Mouse (Mus musculus): ENCODE measurements around the gene Cdc42ep4. TPM values are rescaled to one million over a fixed set of nuclear protein-coding genes. Genes with fewer than 3 reads are reported as not detected.

Cdc42ep4 gene
- polyA plus RNA-seq, 1 experiment, result 13.3 TPM

DNA sequence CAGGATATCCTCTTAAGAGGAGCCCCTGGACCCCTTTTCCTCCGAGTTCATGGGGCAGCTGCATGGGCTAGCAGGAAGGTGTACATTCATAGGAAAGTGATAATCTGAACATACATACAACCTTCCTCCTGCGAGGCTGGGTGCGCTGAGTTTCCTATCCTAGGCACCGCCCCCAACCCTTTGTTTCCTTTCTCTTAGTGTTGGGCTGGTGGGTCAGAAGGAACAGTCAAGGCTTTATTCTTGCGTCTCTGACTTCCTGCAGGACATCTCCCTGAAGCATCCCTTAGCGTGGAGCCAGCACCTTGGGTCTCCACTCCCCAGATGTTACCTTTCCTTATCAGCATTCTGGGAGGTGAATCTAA lies 28.0 kb upstream of the Cdc42ep4 start:
- Histone ChIP-seq H3K4me3 (no peak overlapping the region), H3K79me2 (ENCODE audit: control insufficient read depth, insufficient read depth) (no peaks in the 10 kb centered on the region), H3K27me3 (ENCODE audit: control insufficient read depth, insufficient read depth, insufficient read length) (no peaks in the 10 kb centered on the region), H3ac (ENCODE audit: control insufficient read depth, insufficient read length) (no peak overlapping the region), H3K4me2 (ENCODE audit: low read depth) (no peak overlapping the region), H3K36me3 (ENCODE audit: control insufficient read depth, insufficient read depth) (no peaks in the 10 kb centered on the region)
- TF ChIP-seq MYOD1 (IDR thresholded peaks at IDR 0.05; ENCODE audit: control insufficient read depth in 1 of 3, insufficient read length in 2 of 3, low read depth in 2 of 3) (no peak), USF1 (IDR thresholded peaks at IDR 0.05; ENCODE audit: low read depth) (no peak), MAX (IDR thresholded peaks at IDR 0.05; ENCODE audit: low read depth) (no peak), SRF (IDR thresholded peaks at IDR 0.05; ENCODE audit: control insufficient read depth, insufficient read length, low read depth) (no peak), CEBPB (IDR thresholded peaks at IDR 0.05; ENCODE audit: insufficient read depth, poor library complexity, severe bottlenecking) (no peak), POLR2A (IDR thresholded peaks at IDR 0.05; ENCODE audit: insufficient read length, low read depth) (no peak), TCF3 (IDR thresholded peaks at IDR 0.05; ENCODE audit: insufficient read length, low read depth) (no peak), REST (IDR thresholded peaks at IDR 0.05; ENCODE audit: insufficient read depth, insufficient read length) (no peak), E2F4 (IDR thresholded peaks at IDR 0.05; ENCODE audit: insufficient read depth) (no peak), POLR2AphosphoS2 (IDR thresholded peaks at IDR 0.05; ENCODE audit: insufficient read length, low read depth) (no peak), MYOG (IDR thresholded peaks at IDR 0.05; ENCODE audit: control insufficient read depth in 1 of 3, insufficient read depth in 1 of 3, insufficient read length in 2 of 3, low read depth in 2 of 3) (no peak), TCF12 (IDR thresholded peaks at IDR 0.05; ENCODE audit: insufficient read depth, poor library complexity, severe bottlenecking) (no peak)

GRCm38 (mm10) chr11:113778733-113779679 lies 27.3 kb upstream of the Cdc42ep4 start:
- Histone ChIP-seq H3K4me3 (no peak overlapping the region), H3K4me2 (ENCODE audit: low read depth) (no peak overlapping the region), H3K36me3 (ENCODE audit: control insufficient read depth, insufficient read depth) (no peaks in the 10 kb centered on the region), H3K27me3 (ENCODE audit: control insufficient read depth, insufficient read depth, insufficient read length) (no peaks in the 10 kb centered on the region), H3ac (ENCODE audit: control insufficient read depth, insufficient read length) (no peak overlapping the region), H3K79me2 (ENCODE audit: control insufficient read depth, insufficient read depth) (no peaks in the 10 kb centered on the region)
- TF ChIP-seq SRF (IDR thresholded peaks at IDR 0.05; ENCODE audit: control insufficient read depth, insufficient read length, low read depth), result no peak
- no peak for TF ChIP-seq REST (IDR thresholded peaks at IDR 0.05; ENCODE audit: insufficient read depth, insufficient read length)
- TF ChIP-seq TCF3 (IDR thresholded peaks at IDR 0.05; ENCODE audit: insufficient read length, low read depth), result no peak
- TF ChIP-seq E2F4 (IDR thresholded peaks at IDR 0.05; ENCODE audit: insufficient read depth), result no peak
- TF ChIP-seq MYOD1 (IDR thresholded peaks at IDR 0.05; ENCODE audit: control insufficient read depth in 1 of 3, insufficient read length in 2 of 3, low read depth in 2 of 3), result no peak
- no peak for TF ChIP-seq CEBPB (IDR thresholded peaks at IDR 0.05; ENCODE audit: insufficient read depth, poor library complexity, severe bottlenecking)
- no peak for TF ChIP-seq MAX (IDR thresholded peaks at IDR 0.05; ENCODE audit: low read depth)
- TF ChIP-seq USF1 (IDR thresholded peaks at IDR 0.05; ENCODE audit: low read depth), result no peak
- TF ChIP-seq TCF12 (IDR thresholded peaks at IDR 0.05; ENCODE audit: insufficient read depth, poor library complexity, severe bottlenecking), result no peak
- TF ChIP-seq POLR2AphosphoS2 (IDR thresholded peaks at IDR 0.05; ENCODE audit: insufficient read length, low read depth), result no peak
- no peak for TF ChIP-seq MYOG (IDR thresholded peaks at IDR 0.05; ENCODE audit: control insufficient read depth in 1 of 3, insufficient read depth in 1 of 3, insufficient read length in 2 of 3, low read depth in 2 of 3)
- TF ChIP-seq POLR2A (IDR thresholded peaks at IDR 0.05; ENCODE audit: insufficient read length, low read depth), result no peak

- no peaks in the 10 kb centered on the region for H3K27me3 ChIP-seq (ENCODE audit: control insufficient read depth, insufficient read depth, insufficient read length)
- no peak overlapping the region for H3ac ChIP-seq (ENCODE audit: control insufficient read depth, insufficient read length)
- H3K79me2 ChIP-seq (ENCODE audit: control insufficient read depth, insufficient read depth), result no peaks in the 10 kb centered on the region
- no peak overlapping the region for H3K4me2 ChIP-seq (ENCODE audit: low read depth)
- no peak for TF ChIP-seq TCF3 (IDR thresholded peaks at IDR 0.05; ENCODE audit: insufficient read length, low read depth)
- TF ChIP-seq REST (IDR thresholded peaks at IDR 0.05; ENCODE audit: insufficient read depth, insufficient read length), result no peak
- no peak for TF ChIP-seq MYOG (IDR thresholded peaks at IDR 0.05; ENCODE audit: control insufficient read depth in 1 of 3, insufficient read depth in 1 of 3, insufficient read length in 2 of 3, low read depth in 2 of 3)
- TF ChIP-seq POLR2AphosphoS2 (IDR thresholded peaks at IDR 0.05; ENCODE audit: insufficient read length, low read depth), result no peak
- no peak overlapping the region for H3K4me3 ChIP-seq
- H3K36me3 ChIP-seq (ENCODE audit: control insufficient read depth, insufficient read depth), result no peaks in the 10 kb centered on the region
These were observed 26.3 kb upstream of the Cdc42ep4 start for GRCm38 (mm10) chr11:113777878-113778464.

- Histone ChIP-seq H3K36me3 (ENCODE audit: control insufficient read depth, insufficient read depth) (no peaks in the 10 kb centered on the region), H3K79me2 (ENCODE audit: control insufficient read depth, insufficient read depth) (no peaks in the 10 kb centered on the region), H3K4me2 (ENCODE audit: low read depth) (no peak overlapping the region), H3K27me3 (ENCODE audit: control insufficient read depth, insufficient read depth, insufficient read length) (no peaks in the 10 kb centered on the region), H3K4me3 (no peak overlapping the region), H3ac (ENCODE audit: control insufficient read depth, insufficient read length) (no peak overlapping the region)
- TF ChIP-seq MYOG (IDR thresholded peaks at IDR 0.05; ENCODE audit: control insufficient read depth in 1 of 3, insufficient read depth in 1 of 3, insufficient read length in 2 of 3, low read depth in 2 of 3) (no peak), MYOD1 (IDR thresholded peaks at IDR 0.05; ENCODE audit: control insufficient read depth in 1 of 3, insufficient read length in 2 of 3, low read depth in 2 of 3) (no peak), POLR2AphosphoS2 (IDR thresholded peaks at IDR 0.05; ENCODE audit: insufficient read length, low read depth) (no peak), POLR2A (IDR thresholded peaks at IDR 0.05; ENCODE audit: insufficient read length, low read depth) (no peak), E2F4 (IDR thresholded peaks at IDR 0.05; ENCODE audit: insufficient read depth) (no peak), USF1 (IDR thresholded peaks at IDR 0.05; ENCODE audit: low read depth) (no peak), MAX (IDR thresholded peaks at IDR 0.05; ENCODE audit: low read depth) (no peak), TCF12 (IDR thresholded peaks at IDR 0.05; ENCODE audit: insufficient read depth, poor library complexity, severe bottlenecking) (no peak), CEBPB (IDR thresholded peaks at IDR 0.05; ENCODE audit: insufficient read depth, poor library complexity, severe bottlenecking) (no peak), TCF3 (IDR thresholded peaks at IDR 0.05; ENCODE audit: insufficient read length, low read depth) (no peak), SRF (IDR thresholded peaks at IDR 0.05; ENCODE audit: control insufficient read depth, insufficient read length, low read depth) (no peak), REST (IDR thresholded peaks at IDR 0.05; ENCODE audit: insufficient read depth, insufficient read length) (no peak)
These were observed 25.3 kb upstream of the Cdc42ep4 start for GRCm38 (mm10) chr11:113776851-113777511.

All from myocyte (in vitro differentiated cells).